Mouse (Mus musculus) intestine, embryonic 15.5 days (tissue): ENCODE data around the gene Ces2c. TPM values are rescaled to one million over a fixed set of nuclear protein-coding genes. Genes with fewer than 3 reads are reported as not detected.
"Not testable (repeated sequence)": the region's sequence is repeated elsewhere in the genome, so short reads cannot be mapped to it uniquely, and the experiment has no call there.

Source experiments
- ATAC-seq: fragments of 200-750 bp; cut with Nextera tagmentation; 2 replicates; pipeline ENCODE4 v1.8.0; 2017; ENCODE audit warnings: moderate TSS enrichment, moderate library complexity
- H3K27ac ChIP-seq: fragments of 300-500 bp; sonication (generic); 2 replicates; pipeline ENCODE4 v1.5.1; 2015; ENCODE audit warnings: mild to moderate bottlenecking, inconsistent platforms
- H3K27me3 ChIP-seq: fragments of 300-500 bp; sonication (generic); replicated peaks from 2 replicates; pipeline ENCODE4 v1.6.1; 2015; ENCODE audit warnings: inconsistent platforms
- H3K36me3 ChIP-seq: fragments of 300-500 bp; sonication (generic); 2 replicates; pipeline ENCODE4 v1.6.1; 2015; ENCODE audit warnings: inconsistent platforms
- H3K4me1 ChIP-seq: fragments of 300-500 bp; sonication (generic); replicated peaks from 2 replicates; pipeline ENCODE4 v1.6.1; 2015; ENCODE audit warnings: inconsistent platforms
- H3K4me2 ChIP-seq: fragments of 300-500 bp; sonication (generic); replicated peaks from 2 replicates; pipeline ENCODE4 v1.6.1; 2015; ENCODE audit warnings: mild to moderate bottlenecking, inconsistent platforms
- H3K4me3 ChIP-seq: fragments of 300-500 bp; sonication (generic); replicated peaks from 2 replicates; pipeline ENCODE4 v1.5.1; 2015; ENCODE audit warnings: inconsistent platforms
- H3K9ac ChIP-seq: fragments of 300-500 bp; sonication (generic); 2 replicates; pipeline ENCODE4 v1.6.1; 2015; ENCODE audit warnings: inconsistent platforms
- H3K9me3 ChIP-seq: fragments of 300-500 bp; sonication (generic); 2 replicates; pipeline ENCODE4 v1.6.1; 2016; ENCODE audit warnings: inconsistent platforms
- WGBS: fragments of 180-500 bp; shearing (Covaris S2); methylation state at CpG from one replicate; pipeline ENCODE4 v1.1.7; 2015; 5-methylcytosine and 5-hydroxymethylcytosine counted together
- polyA plus RNA-seq: library from polyadenylated mRNA; unstranded; fragments of >200 nt; fragmentation: Nextera tagmentation; extraction: Ambion mirVana; gene quantifications from 2 replicates; pipeline ENCODE4 v1.2.1, GENCODE M21; 2015

The Ces2c gene
- 1.1 and 1.6 TPM in 2 replicates for polyA plus RNA-seq

DNA sequence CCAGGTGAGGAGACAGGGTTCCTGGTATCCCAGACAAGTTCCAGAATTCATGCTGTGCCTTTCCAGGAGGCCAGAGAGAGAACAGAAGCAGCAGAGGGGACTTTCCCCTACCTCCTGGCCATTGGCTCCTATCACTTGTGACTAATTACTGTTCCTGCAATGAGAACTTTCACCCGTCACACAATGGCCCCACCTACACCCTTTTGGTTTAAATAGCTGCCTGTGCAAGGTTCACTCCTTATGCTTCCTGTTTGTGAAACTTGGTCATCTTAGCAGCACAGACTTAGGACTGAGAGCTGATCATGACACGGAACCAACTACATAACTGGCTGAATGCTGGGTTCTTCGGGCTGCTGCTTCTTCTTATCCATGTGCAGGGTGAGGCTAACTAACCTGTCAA lies at the start of gene Ces2c:
Ces2c (plus strand) TSS at position 238 of the 400 bp plus-strand sequence.
- Histone ChIP-seq H3K27ac (no peak within 1 kb of the TSS), H3K4me2 (no peak within 1 kb of the TSS), H3K9me3 (no peaks in the 10 kb centered on the region), H3K9ac (no peak within 1 kb of the TSS), H3K27me3 (no peaks in the 10 kb centered on the region), H3K4me1 (no peaks in the 10 kb centered on the region), H3K4me3 (no peak within 1 kb of the TSS), H3K36me3 (no peaks in the 10 kb centered on the region)
- peak; percentile 88 for ATAC-seq
- WGBS = 74% methylated on average over 3 of the region's 3 CpGs

DNA sequence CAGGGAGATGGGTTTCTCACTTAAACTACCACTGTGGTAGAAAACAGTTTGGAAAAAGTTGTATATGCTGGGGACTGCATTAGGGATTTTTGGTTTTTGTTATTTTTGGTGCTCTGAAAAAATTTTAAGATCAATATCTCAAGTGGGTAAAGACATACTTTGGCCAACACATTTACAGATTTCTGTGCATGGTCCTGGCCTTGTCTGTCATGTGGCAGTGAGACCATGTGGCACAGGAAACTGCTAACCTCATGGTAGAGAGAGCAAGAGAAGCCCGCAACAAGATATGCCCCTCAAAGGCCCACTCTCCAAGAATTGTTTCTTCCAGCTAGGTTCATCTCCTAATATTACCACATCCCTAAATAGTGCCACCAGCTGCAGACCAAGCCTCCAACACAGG lies 47.5 kb upstream of the Ces2c start:
- Histone ChIP-seq H3K27me3 (no peaks in the 10 kb centered on the region), H3K36me3 (no peaks in the 10 kb centered on the region), H3K4me3 (no peak overlapping the region), H3K4me1 (no peaks in the 10 kb centered on the region), H3K4me2 (no peak overlapping the region), H3K9ac (no peak overlapping the region), H3K27ac (no peak overlapping the region), H3K9me3 (no peaks in the 10 kb centered on the region)
- 100% methylated on average over 1 of the region's 1 CpGs for WGBS
- no peak for ATAC-seq

GRCm38 (mm10) chr8:104806127-104806526 lies 40.7 kb upstream of the Ces2c start:
- ATAC-seq = no peak
- Histone ChIP-seq H3K9me3 (no peaks in the 10 kb centered on the region), H3K9ac (no peak overlapping the region), H3K4me3 (no peak overlapping the region), H3K4me1 (no peaks in the 10 kb centered on the region), H3K36me3 (no peaks in the 10 kb centered on the region), H3K27me3 (no peaks in the 10 kb centered on the region), H3K27ac (no peak overlapping the region), H3K4me2 (no peak overlapping the region)
- WGBS = 52% methylated on average over 2 of the region's 2 CpGs

GRCm38 (mm10) chr8:104808542-104809413 lies 38.1 kb upstream of the Ces2c start:
- 76% methylated on average over 7 of the region's 7 CpGs for WGBS
- Histone ChIP-seq H3K9ac (no peak overlapping the region), H3K9me3 (no peaks in the 10 kb centered on the region), H3K27ac (no peak overlapping the region), H3K4me1 (no peaks in the 10 kb centered on the region), H3K36me3 (no peaks in the 10 kb centered on the region), H3K4me2 (no peak overlapping the region), H3K4me3 (no peak overlapping the region), H3K27me3 (no peaks in the 10 kb centered on the region)
- ATAC-seq = peak; percentile 77

DNA sequence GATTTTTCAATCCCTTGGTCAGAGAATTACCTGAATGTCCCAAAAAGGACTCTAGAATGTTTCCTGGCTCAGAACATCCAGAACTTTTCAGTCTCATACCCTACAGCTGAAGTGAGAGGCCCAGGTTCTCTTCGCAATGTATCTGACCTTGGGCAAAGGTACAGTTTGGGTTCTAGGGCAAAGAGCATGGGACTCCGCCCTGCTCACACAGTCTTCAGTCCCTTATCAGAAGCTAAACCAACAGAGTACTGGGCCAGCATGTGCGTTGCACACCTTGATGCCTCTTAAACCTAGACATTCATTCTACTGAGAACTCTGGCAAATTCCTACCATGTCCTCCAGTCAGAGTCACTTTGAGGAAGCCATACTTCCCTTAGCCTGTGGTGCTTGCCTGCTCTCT lies 37.4 kb upstream of the Ces2c start:
- Histone ChIP-seq H3K4me1 (no peaks in the 10 kb centered on the region), H3K27ac (no peak overlapping the region), H3K9ac (no peak overlapping the region), H3K4me2 (no peak overlapping the region), H3K36me3 (no peaks in the 10 kb centered on the region), H3K27me3 (no peaks in the 10 kb centered on the region), H3K4me3 (no peak overlapping the region), H3K9me3 (no peaks in the 10 kb centered on the region)
- ATAC-seq = peak; percentile 72
- 80% methylated on average over 3 of the region's 3 CpGs for WGBS

DNA sequence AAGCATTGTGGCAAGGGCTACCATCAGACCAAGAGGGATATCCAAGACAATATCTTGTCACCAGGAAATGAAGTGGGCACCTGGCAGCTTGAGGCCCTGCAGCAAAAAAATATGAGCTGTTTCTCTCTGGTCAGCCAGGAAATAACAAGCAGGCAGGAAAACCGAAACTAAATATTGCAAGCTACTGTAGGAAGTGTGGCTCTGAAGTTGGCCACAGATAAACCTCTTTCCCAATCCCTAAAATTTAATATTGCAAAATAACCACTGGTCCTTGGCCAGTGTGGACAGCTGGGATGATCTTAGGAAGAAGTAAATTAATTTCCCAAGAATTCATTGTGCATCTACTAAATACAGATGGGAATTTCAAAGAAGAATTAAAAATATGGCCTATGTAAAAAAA lies 20.0 kb upstream of the Ces2c start:
- Histone ChIP-seq H3K9ac (no peak overlapping the region), H3K4me2 (no peak overlapping the region), H3K9me3 (no peaks in the 10 kb centered on the region), H3K36me3 (no peaks in the 10 kb centered on the region), H3K4me3 (no peak overlapping the region), H3K4me1 (no peaks in the 10 kb centered on the region), H3K27ac (no peak overlapping the region), H3K27me3 (no peaks in the 10 kb centered on the region)
- WGBS = 59% methylated on average over 1 of the region's 1 CpGs
- no peak for ATAC-seq

- no peak overlapping the region for H3K4me3 ChIP-seq
- H3K4me2 ChIP-seq = no peak overlapping the region
- H3K27ac ChIP-seq = no peak overlapping the region
- H3K9me3 ChIP-seq = no peaks in the 10 kb centered on the region
- no peaks in the 10 kb centered on the region for H3K36me3 ChIP-seq
- no peaks in the 10 kb centered on the region for H3K4me1 ChIP-seq
- ATAC-seq = peak; percentile 47; the same call in 1 of the 2 replicates
- no peaks in the 10 kb centered on the region for H3K27me3 ChIP-seq
- no peak overlapping the region for H3K9ac ChIP-seq
- 71% methylated on average over 3 of the region's 3 CpGs for WGBS
Measured at GRCm38 (mm10) chr8:104828221-104828620, 18.6 kb upstream of the Ces2c start.

DNA sequence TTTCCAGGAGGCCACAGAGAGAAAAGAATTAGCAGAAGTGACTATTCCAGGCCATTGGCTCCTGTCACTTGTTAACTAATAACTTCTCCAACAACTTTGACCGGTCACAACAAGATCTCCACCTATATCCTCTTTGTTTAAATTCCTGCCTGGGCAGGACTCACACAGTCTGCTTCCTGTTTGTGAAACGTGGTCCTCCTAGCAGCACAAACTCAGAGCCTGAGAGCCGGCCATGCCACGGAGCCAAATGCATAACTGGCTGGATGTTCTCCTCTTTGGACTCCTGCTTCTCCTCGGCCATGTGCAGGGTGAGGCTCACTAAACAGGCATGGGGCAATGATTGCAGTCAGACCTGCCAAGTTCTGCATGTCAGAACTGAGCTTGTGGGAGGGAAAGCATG lies 15.4 kb upstream of the Ces2c start, which contains the start of gene Ces2b:
Ces2b (plus strand) TSS at position 133 of the 400 bp plus-strand sequence.
- Histone ChIP-seq H3K9ac (no peak within 1 kb of the TSS), H3K9me3 (no peaks in the 10 kb centered on the region), H3K4me2 (no peak within 1 kb of the TSS), H3K27ac (no peak within 1 kb of the TSS), H3K4me3 (no peak within 1 kb of the TSS), H3K27me3 (no peaks in the 10 kb centered on the region), H3K36me3 (no peaks in the 10 kb centered on the region), H3K4me1 (no peaks in the 10 kb centered on the region)
- WGBS = 46% methylated on average over 5 of the region's 5 CpGs
- ATAC-seq = no peak

- Histone ChIP-seq H3K4me1 (no peaks in the 10 kb centered on the region), H3K4me2 (no peak overlapping the region), H3K36me3 (no peaks in the 10 kb centered on the region), H3K4me3 (no peak overlapping the region), H3K27me3 (no peaks in the 10 kb centered on the region), H3K9ac (no peak overlapping the region), H3K9me3 (no peaks in the 10 kb centered on the region), H3K27ac (no peak overlapping the region)
- peak; percentile 91 for ATAC-seq
- WGBS = 72% methylated on average over 3 of the region's 3 CpGs
Measured at GRCm38 (mm10) chr8:104841360-104842078, 5.3 kb upstream of the Ces2c start.

- 65% methylated on average over 4 of the region's 4 CpGs for WGBS
- Histone ChIP-seq H3K4me3 (no peak overlapping the region), H3K9me3 (no peaks in the 10 kb centered on the region), H3K4me1 (no peaks in the 10 kb centered on the region), H3K36me3 (no peaks in the 10 kb centered on the region), H3K27me3 (no peaks in the 10 kb centered on the region), H3K9ac (no peak overlapping the region), H3K4me2 (no peak overlapping the region), H3K27ac (no peak overlapping the region)
- ATAC-seq = no peak
Measured at GRCm38 (mm10) chr8:104847741-104848462, 1.0 kb downstream of the Ces2c start.

DNA sequence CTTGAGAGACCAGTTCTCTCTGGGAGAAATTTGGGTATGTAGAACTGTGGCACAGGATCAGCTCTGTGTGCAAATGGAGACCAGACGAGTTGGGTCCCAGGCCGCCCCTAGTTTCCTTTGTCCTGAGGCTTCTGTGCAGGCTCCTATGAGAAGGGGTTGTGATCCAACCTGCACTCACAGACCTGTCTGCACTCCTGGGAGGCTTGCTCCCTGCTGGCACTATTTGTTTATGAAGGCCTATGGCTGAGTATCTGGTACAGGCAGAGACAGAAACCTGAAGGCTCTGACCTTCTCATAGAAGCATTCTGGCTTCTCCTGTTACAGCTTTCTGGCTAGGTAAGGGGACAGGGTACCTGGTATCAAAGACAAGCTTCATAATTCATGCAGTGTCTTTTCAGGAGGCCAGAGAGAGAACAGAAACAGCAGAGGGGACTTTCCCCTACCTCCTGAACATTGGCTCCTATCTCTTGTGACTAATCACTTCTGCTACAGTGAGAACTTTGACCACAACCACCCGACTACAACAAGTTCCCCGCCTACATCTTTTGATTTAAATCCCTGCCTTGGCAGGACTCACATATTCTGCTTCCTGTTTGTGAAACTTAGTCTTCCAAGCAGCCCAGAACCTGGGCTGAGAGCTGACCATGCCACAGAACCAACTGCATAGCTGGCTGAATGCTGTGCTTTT lies 20.1 kb downstream of the Ces2c start:
- not testable (repeated sequence) for H3K27me3 ChIP-seq, H3K4me1 ChIP-seq, H3K4me2 ChIP-seq, H3K27ac ChIP-seq, H3K36me3 ChIP-seq, H3K4me3 ChIP-seq, H3K9me3 ChIP-seq, H3K9ac ChIP-seq
- peak; percentile 97 for ATAC-seq
- WGBS = no CpG with 5 or more reads among the region's 4 CpGs

DNA sequence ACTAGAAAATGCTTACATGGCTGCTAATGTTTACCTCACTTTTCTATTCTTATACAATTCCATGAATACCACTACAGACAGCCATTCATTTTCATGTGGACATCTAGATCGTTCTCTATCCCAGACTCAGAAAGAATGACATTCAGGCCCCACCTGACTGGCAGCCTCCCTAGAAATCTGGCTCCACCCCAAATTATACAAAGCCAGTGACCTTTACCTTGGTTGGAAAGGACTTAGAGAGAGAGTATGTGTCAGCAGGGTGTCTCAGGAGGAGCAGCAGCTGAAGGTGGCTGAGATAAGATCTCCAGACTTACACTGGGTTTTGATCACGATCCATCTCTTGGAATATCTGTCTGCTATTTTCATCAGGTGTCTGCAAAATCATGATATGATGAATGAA lies 22.0 kb downstream of the Ces2c start:
- not testable (repeated sequence) for H3K27ac ChIP-seq, H3K27me3 ChIP-seq, H3K36me3 ChIP-seq, H3K9ac ChIP-seq, H3K9me3 ChIP-seq, H3K4me1 ChIP-seq, H3K4me2 ChIP-seq, H3K4me3 ChIP-seq, ATAC-seq
- no CpG with 5 or more reads among the region's 2 CpGs for WGBS
